Mouse (Mus musculus): ENCODE data around the gene Kcnn3.

GRCm38 (mm10) chr3:89574260-89574659, 54.3 kb downstream of the Kcnn3 start:
- TF ChIP-seq ZC3H11A (IDR thresholded peaks at IDR 0.05; ENCODE audit: borderline replicate concordance, low read depth, low read length), result no peak
- no peak for TF ChIP-seq HCFC1 (IDR thresholded peaks at IDR 0.05; ENCODE audit: borderline replicate concordance, insufficient read depth, low read length)
- TF ChIP-seq ZNF384 (IDR thresholded peaks at IDR 0.05; ENCODE audit: low read depth, low read length), result no peak
